Mouse (Mus musculus) hindbrain, embryonic 14.5 days (tissue): ENCODE results near the gene Glrx5. TPM values are rescaled to one million over a fixed set of nuclear protein-coding genes. Genes with fewer than 3 reads are reported as not detected.

Source experiments
- ATAC-seq: fragments of 200-750 bp; cut with Nextera tagmentation; 2 replicates; pipeline ENCODE4 v1.8.0; 2017; ENCODE audit warnings: moderate number of reproducible peaks, mild to moderate bottlenecking, moderate TSS enrichment, moderate library complexity; ENCODE audit not compliant: low FRiP score
- DNase-seq: peaks from one replicate; pipeline ENCODE4 v3.0.0-alpha.2; 2015; ENCODE audit warnings: low spot score
- H3K27ac ChIP-seq: fragments of 300-500 bp; sonication (generic); 2 replicates; pipeline ENCODE4 v1.5.1; 2014; ENCODE audit warnings: mild to moderate bottlenecking, moderate library complexity
- H3K27me3 ChIP-seq: fragments of 300-500 bp; sonication (generic); 2 replicates; pipeline ENCODE4 v1.6.1; 2014; ENCODE audit warnings: mild to moderate bottlenecking, low read length, mixed read lengths; ENCODE audit not compliant: control insufficient read depth, insufficient read depth
- H3K36me3 ChIP-seq: fragments of 300-500 bp; sonication (generic); replicated peaks from 2 replicates; pipeline ENCODE4 v1.6.1; 2014; ENCODE audit not compliant: control insufficient read depth, insufficient read depth
- H3K4me1 ChIP-seq: fragments of 300-500 bp; sonication (generic); replicated peaks from 2 replicates; pipeline ENCODE4 v1.6.1; 2014; ENCODE audit warnings: antibody characterized with exemption, low read length, mixed read lengths; ENCODE audit not compliant: control insufficient read depth, insufficient read depth
- H3K4me2 ChIP-seq: fragments of 300-500 bp; sonication (generic); replicated peaks from 2 replicates; pipeline ENCODE4 v1.6.1; 2014; ENCODE audit warnings: mild to moderate bottlenecking, moderate library complexity
- H3K4me3 ChIP-seq: fragments of 300-500 bp; sonication (generic); replicated peaks from 2 replicates; pipeline ENCODE4 v1.5.1; 2014; ENCODE audit warnings: mild to moderate bottlenecking, low read length
- H3K9ac ChIP-seq: fragments of 300-500 bp; sonication (generic); 2 replicates; pipeline ENCODE4 v1.6.1; 2014
- H3K9me3 ChIP-seq: fragments of 300-500 bp; sonication (generic); 2 replicates; pipeline ENCODE4 v1.6.1; 2016; ENCODE audit warnings: low read length; ENCODE audit not compliant: control insufficient read depth
- WGBS: fragments of 180-500 bp; shearing (Covaris S2); extraction: QIAGEN DNeasy Blood & Tissue Kit; methylation state at CpG from one replicate; pipeline ENCODE4 v1.1.7; 2014; 5-methylcytosine and 5-hydroxymethylcytosine counted together
- polyA plus RNA-seq: library from polyadenylated mRNA; unstranded; fragments of >200 nt; fragmentation: Nextera tagmentation; extraction: Ambion mirVana; gene quantifications from 2 replicates; pipeline ENCODE4 v1.2.1, GENCODE M21; 2014

The Glrx5 gene
- polyA plus RNA-seq, 1 experiment from 2014 or later = 189 TPM

GRCm38 (mm10) chr12:105054041-105054440, 21.6 kb downstream of the Glrx5 start:
- Histone ChIP-seq H3K27me3 (no peaks in the 10 kb centered on the region), H3K36me3 (no peaks in the 10 kb centered on the region), H3K9ac (no peak overlapping the region), H3K4me3 (no peak overlapping the region), H3K27ac (no peak overlapping the region), H3K4me2 (no peak overlapping the region), H3K4me1 (no peaks in the 10 kb centered on the region), H3K9me3 (no peaks in the 10 kb centered on the region)
- DNase-seq (no peak), ATAC-seq (no peak)
- 96% methylated on average over 15 of the region's 15 CpGs for WGBS

GRCm38 (mm10) chr12:105055308-105055707, 22.8 kb downstream of the Glrx5 start:
- Histone ChIP-seq H3K27me3 (no peaks in the 10 kb centered on the region), H3K9ac (no peak overlapping the region), H3K4me3 (no peak overlapping the region), H3K36me3 (no peaks in the 10 kb centered on the region), H3K27ac (no peak overlapping the region), H3K4me1 (no peaks in the 10 kb centered on the region), H3K9me3 (no peaks in the 10 kb centered on the region), H3K4me2 (no peak overlapping the region)
- 84% methylated on average over 6 of the region's 6 CpGs for WGBS
- ATAC-seq (no peak), DNase-seq (no peak)

- ATAC-seq (no peak), DNase-seq (no peak)
- Histone ChIP-seq H3K9me3 (no peaks in the 10 kb centered on the region), H3K27me3 (no peaks in the 10 kb centered on the region), H3K36me3 (no peaks in the 10 kb centered on the region), H3K4me2 (no peak overlapping the region), H3K9ac (no peak overlapping the region), H3K4me3 (no peak overlapping the region), H3K27ac (no peak overlapping the region), H3K4me1 (peaks cover 13% of the 10 kb centered on the region; the same call in 1 of the 2 replicates)
- WGBS = 66% methylated on average over 2 of the region's 2 CpGs
Measured at GRCm38 (mm10) chr12:105060006-105060405, 27.5 kb downstream of the Glrx5 start.

GRCm38 (mm10) chr12:105063201-105064134, 31.0 kb downstream of the Glrx5 start:
- Histone ChIP-seq H3K27ac (peak overlapping the region; percentile 80), H3K36me3 (no peaks in the 10 kb centered on the region), H3K27me3 (no peaks in the 10 kb centered on the region), H3K4me1 (peaks cover 13% of the 10 kb centered on the region; the same call in 1 of the 2 replicates), H3K9ac (peak overlapping the region; percentile 16; the same call in 1 of the 2 replicates), H3K4me3 (no peak overlapping the region), H3K4me2 (peak overlapping the region; percentile 18; the same call in 1 of the 2 replicates), H3K9me3 (no peaks in the 10 kb centered on the region)
- 42% methylated on average over 28 of the region's 28 CpGs for WGBS
- DNase-seq = peak; percentile 69
- ATAC-seq = peak; percentile 71

DNA sequence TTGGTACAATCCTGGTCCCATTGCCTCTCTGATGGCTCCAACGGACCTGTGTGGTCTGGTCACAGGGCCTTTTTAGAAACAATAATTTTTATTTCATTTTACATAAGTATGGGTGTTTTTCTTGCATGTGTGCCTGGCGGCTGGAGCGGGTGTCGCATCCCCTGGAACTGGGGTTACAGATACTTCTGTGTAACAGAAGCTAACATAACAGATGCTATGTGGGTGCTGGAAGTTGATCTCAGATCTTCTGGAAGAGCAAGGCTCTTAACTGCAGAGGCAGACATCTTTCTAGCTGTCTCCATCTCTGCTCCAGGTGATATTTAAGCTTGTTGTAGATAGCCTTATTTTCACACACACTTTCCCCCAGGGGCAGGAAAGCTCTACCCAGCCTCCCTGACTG, 31.7 kb downstream of the Glrx5 start:
- peaks cover 13% of the 10 kb centered on the region; the same call in 1 of the 2 replicates for H3K4me1 ChIP-seq
- no peak overlapping the region for H3K9ac ChIP-seq
- H3K4me3 ChIP-seq = no peak overlapping the region
- H3K4me2 ChIP-seq = no peak overlapping the region
- no peaks in the 10 kb centered on the region for H3K27me3 ChIP-seq
- no peaks in the 10 kb centered on the region for H3K9me3 ChIP-seq
- DNase-seq = no peak
- peak overlapping the region; percentile 80 for H3K27ac ChIP-seq
- H3K36me3 ChIP-seq = no peaks in the 10 kb centered on the region
- WGBS = 82% methylated on average over 4 of the region's 4 CpGs
- ATAC-seq = no peak

GRCm38 (mm10) chr12:105065119-105065518, 32.6 kb downstream of the Glrx5 start:
- Histone ChIP-seq H3K27me3 (no peaks in the 10 kb centered on the region), H3K36me3 (no peaks in the 10 kb centered on the region), H3K9me3 (no peaks in the 10 kb centered on the region), H3K4me2 (no peak overlapping the region), H3K9ac (no peak overlapping the region), H3K27ac (no peak overlapping the region), H3K4me1 (peaks cover 13% of the 10 kb centered on the region; the same call in 1 of the 2 replicates), H3K4me3 (no peak overlapping the region)
- ATAC-seq = no peak
- no peak for DNase-seq
- whole genome bisulfite sequencing = 91% methylated on average over 7 of the region's 7 CpGs

DNA sequence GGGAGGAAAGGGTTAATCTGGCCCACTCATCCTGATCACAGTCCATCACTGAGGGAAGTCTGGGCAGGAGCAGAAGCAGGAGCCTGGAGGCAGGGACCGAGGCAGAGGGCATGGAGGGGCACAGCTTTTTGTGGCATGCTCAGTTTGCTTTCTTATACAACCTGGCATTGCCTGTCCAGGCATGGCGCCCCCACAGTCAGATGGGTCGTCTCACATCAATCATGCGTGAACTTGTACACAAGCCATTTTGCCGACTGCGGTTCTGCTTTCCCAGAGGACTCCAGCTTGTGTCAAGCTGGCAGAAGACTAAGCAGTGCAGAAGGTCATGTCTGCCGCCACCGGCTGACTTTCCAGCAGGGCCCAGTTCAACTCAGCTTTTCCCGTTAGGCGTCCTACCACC, 34.0 kb downstream of the Glrx5 start:
- Histone ChIP-seq H3K4me3 (no peak overlapping the region), H3K9me3 (no peaks in the 10 kb centered on the region), H3K27ac (no peak overlapping the region), H3K9ac (no peak overlapping the region), H3K4me1 (peaks cover 13% of the 10 kb centered on the region; the same call in 1 of the 2 replicates), H3K27me3 (no peaks in the 10 kb centered on the region), H3K4me2 (no peak overlapping the region), H3K36me3 (no peaks in the 10 kb centered on the region)
- DNase-seq = no peak
- no peak for ATAC-seq
- WGBS = 51% methylated on average over 10 of the region's 10 CpGs

GRCm38 (mm10) chr12:105068911-105069310, 36.4 kb downstream of the Glrx5 start:
- 0 out of 2 replicates have a peak, but pooled peaks cover 6% of the 10 kb centered on the region for H3K4me1 ChIP-seq
- no peaks in the 10 kb centered on the region for H3K27me3 ChIP-seq
- H3K4me3 ChIP-seq = no peak overlapping the region
- H3K27ac ChIP-seq = no peak overlapping the region
- H3K4me2 ChIP-seq = no peak overlapping the region
- no peak for DNase-seq
- ATAC-seq = no peak
- H3K36me3 ChIP-seq = no peaks in the 10 kb centered on the region
- WGBS = 87% methylated on average over 5 of the region's 5 CpGs
- no peak overlapping the region for H3K9ac ChIP-seq
- no peaks in the 10 kb centered on the region for H3K9me3 ChIP-seq

DNA sequence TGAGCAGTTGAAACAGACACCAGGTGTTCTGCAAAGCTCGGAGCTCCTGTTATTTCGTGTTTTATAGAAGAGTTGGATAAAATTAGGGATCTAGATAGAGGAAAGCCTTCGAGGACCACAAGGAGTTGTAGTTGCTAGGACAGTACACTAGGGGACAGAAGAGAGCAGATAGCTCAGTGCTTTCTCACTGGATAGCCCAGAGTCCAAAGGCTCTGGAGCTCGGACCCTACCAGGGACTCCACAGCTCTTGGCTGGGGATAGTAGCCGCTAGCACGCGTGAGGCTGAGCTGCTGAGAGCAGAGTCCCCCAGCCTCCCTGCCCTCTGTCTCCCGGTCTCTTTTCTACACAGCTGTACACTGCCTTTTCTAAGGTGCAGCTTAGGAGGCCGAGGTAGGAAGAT, 41.2 kb downstream of the Glrx5 start:
- peak; percentile 53; the same call in 1 of the 2 replicates for ATAC-seq

More for the DNA sequence above, 41.2 kb downstream of the Glrx5 start:
- no peaks in the 10 kb centered on the region for H3K9me3 ChIP-seq
- no peak overlapping the region for H3K9ac ChIP-seq
- peak; percentile 78 for DNase-seq
- no peaks in the 10 kb centered on the region for H3K36me3 ChIP-seq
- H3K27ac ChIP-seq = no peak overlapping the region
- WGBS = 45% methylated on average over 9 of the region's 9 CpGs
- H3K27me3 ChIP-seq = no peaks in the 10 kb centered on the region
- no peak overlapping the region for H3K4me2 ChIP-seq
- no peak overlapping the region for H3K4me3 ChIP-seq
- peaks cover 14% of the 10 kb centered on the region for H3K4me1 ChIP-seq
